Mouse (Mus musculus) left cerebral cortex, postnatal 14 days (tissue): Measurements from ENCODE around the gene Isg20l2. TPM values are rescaled to one million over a fixed set of nuclear protein-coding genes. Genes with fewer than 3 reads are reported as not detected.

Experiments used
- DNase-seq, 2 experiments: peaks; one replicate each; pipeline ENCODE4 v3.0.0; 2021 to 2022; ENCODE audit warnings: low spot score in 2 of 2, mixed read lengths in 1 of 2
- intact Hi-C: fragments of 180-260 bp; cut with DNase I; formaldehyde crosslinking; loops from one replicate; pipeline ENCODE4 v1.15.1; 2025
- total RNA-seq, 2 experiments: library from RNA; stranded (reverse); gene quantifications; 2 replicates each; pipeline ENCODE4 v1.2.3; 2021

Gene Isg20l2
- total RNA-seq, 2 experiments from 2014 or later, result 14.3 to 15.2 TPM

DNA sequence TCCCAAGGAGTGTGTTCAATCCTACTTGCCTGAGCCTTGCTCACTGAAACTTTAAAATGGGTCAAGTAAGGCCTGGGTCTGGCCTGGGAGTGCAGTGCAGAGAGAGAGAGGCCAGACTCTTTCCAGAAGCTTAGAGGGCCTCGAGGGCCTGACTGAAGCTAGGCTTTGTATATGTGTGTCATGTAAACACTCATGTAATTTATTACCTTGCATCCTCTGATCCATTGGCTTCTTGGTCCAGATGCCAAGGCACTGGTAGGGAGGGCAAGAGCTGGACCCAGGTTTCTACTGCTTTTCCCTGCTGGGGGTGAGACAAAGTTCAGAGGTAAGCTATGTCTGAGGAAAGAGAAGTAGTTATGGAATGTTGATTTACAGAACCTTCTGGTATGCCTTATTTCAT lies 22.2 kb upstream of the Isg20l2 start:
- intact Hi-C loops, result no loop called here
- no peak for DNase-seq

GRCm38 (mm10) chr3:87909381-87909780 lies 20.7 kb upstream of the Isg20l2 start:
- DNase-seq, result no peak
- intact Hi-C loops, result no loop called here

DNA sequence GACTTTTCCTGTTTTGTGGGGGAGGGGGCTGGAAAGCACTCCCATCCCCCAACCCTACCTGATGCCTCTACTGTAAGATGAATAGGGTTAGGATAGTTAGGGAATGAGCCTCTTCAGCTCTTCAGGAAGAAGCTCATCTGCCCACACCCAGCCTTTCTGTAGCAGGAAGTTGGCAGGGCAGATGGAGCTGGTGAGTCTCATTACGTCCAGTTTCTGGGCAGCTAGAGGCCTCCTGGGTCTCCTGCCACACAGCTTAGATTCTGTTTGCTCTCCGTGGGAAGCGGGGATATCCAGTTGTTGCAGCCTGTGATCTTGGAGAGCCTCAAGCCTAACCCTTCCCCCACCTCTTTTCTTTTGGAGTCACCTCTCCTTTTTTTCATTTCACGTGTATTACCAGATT lies 20.2 kb upstream of the Isg20l2 start:
- intact Hi-C loops, result no loop called here
- DNase-seq, result no peak

DNA sequence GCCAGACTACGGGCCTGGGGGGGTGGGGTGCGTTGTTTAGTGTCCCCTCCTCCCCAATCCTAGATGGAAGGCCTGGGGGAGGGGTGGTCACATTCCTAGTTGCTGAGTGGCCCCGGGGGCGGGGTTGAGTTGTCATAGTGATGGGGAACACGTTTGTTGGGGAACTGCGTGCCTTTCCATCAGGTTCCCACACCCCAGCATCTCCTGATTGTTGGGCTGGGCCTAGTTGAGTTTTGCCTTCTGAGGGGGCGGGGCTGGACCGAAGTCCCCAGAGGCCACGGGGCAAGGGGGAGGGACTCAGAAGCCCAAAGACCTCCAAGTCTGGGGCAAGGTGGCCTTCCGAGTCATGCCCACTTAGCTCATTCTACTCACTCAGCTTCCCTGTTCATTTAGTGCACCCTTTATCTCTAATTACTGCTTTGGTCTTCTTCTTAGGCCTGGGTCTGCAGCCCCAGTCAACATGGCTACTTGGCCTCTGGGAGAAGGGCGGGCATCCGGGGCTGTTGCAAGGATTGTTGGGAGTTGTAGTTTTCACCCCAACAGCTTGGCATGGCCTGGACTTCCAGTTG lies 19.5 kb upstream of the Isg20l2 start:
- intact Hi-C loops, result no loop called here
- DNase-seq, result peak; percentile 40 to 73

GRCm38 (mm10) chr3:87913491-87913890 lies 16.6 kb upstream of the Isg20l2 start:
- DNase-seq, result no peak
- intact Hi-C loops, result no loop called here

- no peak for DNase-seq
- intact Hi-C loops, result no loop called here
Observed at GRCm38 (mm10) chr3:87913891-87914290, 16.2 kb upstream of the Isg20l2 start.

GRCm38 (mm10) chr3:87916990-87917389 lies 13.1 kb upstream of the Isg20l2 start:
- no peak for DNase-seq
- intact Hi-C loops, result no loop called here

DNA sequence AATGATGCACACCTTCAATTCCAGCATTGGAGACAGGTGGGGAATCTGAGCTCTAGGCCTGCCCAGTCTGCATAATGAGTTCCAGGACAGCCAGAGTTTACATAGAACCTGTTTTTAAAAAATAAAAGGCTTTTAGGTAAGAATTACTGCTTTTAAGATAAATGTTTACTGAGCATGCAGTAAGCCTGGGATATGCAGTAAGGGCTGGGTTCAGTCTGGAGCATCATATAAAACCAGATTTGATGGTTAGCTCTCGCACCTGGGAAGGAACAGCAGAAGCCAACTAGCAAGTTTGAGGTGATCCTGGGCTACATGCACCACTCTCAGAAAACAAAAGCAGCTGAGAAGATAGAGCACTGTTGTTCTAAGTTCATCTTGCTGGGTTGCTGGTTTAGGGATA lies 11.6 kb upstream of the Isg20l2 start:
- intact Hi-C loops, result no loop called here
- DNase-seq, result no peak

DNA sequence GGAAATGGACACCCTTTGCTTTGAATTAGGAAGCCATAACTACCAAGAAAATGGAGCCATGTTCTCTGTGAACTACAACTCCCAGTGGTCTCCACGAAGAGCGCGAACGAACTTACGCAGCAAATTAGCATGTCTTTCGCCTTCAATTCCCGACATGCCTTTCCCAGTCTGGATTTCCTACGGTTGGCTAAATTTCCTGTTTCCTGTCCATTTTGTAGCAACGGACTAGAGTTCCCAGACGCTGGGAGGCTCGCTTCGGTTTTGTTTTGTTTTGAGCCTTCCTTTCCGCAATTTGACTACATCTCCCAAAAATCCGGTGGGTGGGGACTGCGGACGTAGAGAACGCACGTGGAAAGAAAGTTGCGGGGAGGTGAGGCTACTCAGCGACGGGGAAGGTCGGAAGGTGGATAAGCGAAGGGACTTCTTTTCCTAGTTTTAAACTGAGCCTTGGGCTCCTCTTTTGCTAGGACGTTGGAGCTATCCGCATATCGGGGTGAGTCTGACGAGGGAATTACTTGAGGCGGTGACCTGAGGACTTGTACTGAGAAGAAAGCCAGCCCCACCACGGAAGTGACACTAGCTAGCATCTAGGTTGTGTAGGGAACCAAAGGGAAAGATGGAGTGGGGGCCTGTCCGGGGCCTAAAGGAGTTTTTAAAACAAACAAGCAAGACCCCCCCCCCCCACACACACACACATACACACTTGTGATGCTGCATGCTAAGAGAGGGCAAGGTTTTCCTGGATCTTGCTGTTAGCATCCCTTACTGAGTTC lies 10.6 kb upstream of the Isg20l2 start, which contains the start of gene Mrpl24:
Gene Mrpl24, plus strand, starts transcription at position 171 of the 773 bp plus-strand sequence.
- peak; percentile 88 to 96 for DNase-seq
- intact Hi-C loops, result no loop called here

DNA sequence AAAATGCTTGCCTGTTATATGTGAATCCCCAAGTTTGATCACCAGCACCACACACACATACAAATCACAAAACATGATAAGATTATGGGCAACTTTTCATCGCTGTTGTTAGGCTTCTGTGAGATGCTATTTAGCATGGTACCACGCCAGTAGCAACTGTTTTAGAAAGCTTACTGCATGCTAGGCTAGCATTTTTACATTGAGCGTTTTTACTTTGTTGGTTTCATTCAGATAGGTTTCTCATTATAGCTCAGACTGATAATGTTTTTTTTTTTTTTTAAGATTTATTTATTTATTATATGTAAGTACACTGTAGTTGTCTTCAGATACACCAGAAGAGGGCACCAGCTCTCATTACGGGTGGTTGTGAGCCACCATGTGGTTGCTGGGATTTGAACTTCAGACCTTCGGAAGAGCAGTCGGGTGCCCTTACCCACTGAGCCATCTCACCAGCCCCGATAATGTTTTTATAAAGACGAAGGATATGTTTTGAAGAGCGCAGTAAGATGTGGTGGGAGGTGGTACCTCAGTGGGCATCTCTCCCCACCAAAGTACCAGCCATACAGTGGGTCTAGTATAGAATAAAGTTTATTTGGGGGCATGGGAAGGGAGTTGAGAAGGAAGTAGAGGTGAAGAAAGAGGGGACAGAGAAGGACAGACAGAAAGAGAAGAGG lies 9.7 kb upstream of the Isg20l2 start:
- DNase-seq, result no peak
- intact Hi-C loops, result no loop called here

DNA sequence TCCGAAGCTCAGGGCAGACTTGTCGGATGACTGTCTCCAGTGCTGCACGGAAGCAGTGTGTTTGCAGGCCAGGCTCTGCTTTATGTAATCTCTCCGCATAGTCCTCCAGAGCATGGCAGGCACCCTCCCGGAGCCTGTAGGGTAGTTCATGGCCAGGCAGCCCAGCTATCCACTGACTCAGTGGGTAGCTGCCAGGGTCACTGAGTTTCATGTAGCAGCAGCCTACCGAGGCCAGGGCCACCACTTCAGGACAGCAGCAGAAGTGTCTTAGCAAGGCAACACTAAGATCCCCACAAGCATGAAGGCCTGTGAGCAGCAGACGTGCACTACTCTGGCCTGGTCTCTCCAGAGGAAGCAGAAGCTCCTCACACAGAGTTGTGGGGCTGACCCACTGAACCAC lies 5.1 kb upstream of the Isg20l2 start:
- intact Hi-C loops, result no loop called here
- DNase-seq, result no peak

GRCm38 (mm10) chr3:87927452-87927851 lies 2.7 kb upstream of the Isg20l2 start:
- DNase-seq, result no peak
- intact Hi-C loops, result no loop called here

DNA sequence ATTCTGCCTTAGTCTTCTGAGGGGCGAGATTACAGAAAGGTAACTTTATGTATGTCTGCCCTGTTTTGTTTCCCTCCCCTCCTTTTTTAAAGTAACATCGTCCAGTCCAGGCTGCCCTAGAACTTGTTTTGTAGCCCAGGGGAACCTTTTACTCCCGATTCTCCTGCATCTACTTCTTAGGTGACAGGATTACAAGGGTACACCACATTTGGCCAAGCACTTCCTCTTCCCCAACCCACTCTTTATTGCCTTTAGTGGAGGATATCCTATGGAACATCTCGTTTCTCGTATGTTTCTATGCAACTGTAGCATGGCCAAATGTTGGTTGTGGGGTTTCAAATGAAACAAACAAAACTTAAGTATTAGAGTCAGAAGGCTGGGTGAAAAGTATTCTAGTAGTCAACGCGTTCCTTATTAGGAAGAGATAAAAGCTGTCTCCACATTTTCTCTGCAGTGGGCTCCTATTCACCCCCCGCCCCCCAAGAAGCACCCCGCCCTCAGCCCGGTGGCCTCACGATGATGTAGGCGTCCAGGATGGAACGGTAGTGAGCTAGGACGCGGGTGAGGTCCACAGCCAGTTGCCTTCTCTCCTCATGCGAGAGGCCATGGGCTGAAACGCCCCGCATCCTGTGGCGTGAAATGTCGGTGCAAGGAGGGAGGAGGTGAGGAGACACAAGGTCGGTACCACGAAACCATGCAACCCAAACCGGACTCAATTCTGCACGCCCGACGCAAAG lies 605 bp upstream of the Isg20l2 start:
- intact Hi-C loops, result loop anchor here (2.0 to 10.0 kb wide), 2 partner anchors 45 to 55 kb away; partner anchors contain the start of gene Prcc
- no peak for DNase-seq

GRCm38 (mm10) chr3:87934026-87934425 lies 3.9 kb downstream of the Isg20l2 start:
- intact Hi-C loops, result loop anchor here (2.0 to 10.0 kb wide), 3 partner anchors 27 to 137 kb away; no protein-coding TSS in a partner anchor
- no peak for DNase-seq

DNA sequence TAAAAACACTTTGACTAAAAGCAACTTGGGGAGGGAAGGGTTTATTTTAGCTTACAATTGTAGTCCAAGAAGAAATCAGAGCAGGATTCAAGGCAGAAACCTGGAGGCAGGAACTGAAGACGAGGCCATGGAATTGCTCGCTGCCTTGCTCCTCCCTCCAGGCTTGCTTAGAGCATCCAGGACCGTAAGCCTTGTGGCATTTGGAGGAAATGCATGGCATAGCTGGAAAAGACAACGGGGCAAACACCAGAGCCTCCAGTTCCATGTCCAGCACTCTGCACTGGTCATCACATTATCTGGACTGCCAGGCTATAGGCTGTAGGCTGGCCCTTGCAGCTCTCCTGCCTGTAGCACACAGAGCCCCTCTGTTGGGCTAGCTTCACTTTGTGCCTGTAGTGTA lies 4.4 kb downstream of the Isg20l2 start:
- DNase-seq, result no peak
- intact Hi-C loops, result loop anchor here (2.0 to 10.0 kb wide), 3 partner anchors 26 to 136 kb away; no protein-coding TSS in a partner anchor

DNA sequence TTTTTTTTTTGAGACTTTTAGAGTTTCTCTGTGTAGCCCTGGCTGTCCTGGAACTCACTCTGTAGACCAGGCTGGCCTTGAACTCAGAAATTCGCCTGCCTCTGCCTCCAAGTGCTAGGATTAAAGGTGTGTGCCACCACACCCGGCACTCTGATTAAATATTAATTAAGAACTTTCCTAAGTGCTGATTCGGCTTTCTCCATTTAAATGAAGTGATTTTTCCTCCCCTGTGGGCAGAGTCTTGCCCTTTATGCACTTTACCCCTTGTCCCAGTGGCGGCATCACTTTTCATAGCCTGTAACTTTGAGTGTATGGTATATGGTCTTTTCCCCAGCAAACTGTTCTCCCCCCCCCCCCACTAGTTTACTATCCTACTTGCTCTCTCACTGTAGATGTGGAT lies 5.1 kb downstream of the Isg20l2 start:
- intact Hi-C loops, result loop anchor here (2.0 to 10.0 kb wide), 3 partner anchors 26 to 136 kb away; no protein-coding TSS in a partner anchor
- no peak for DNase-seq

- peak; percentile 71 to 83 for DNase-seq
- intact Hi-C loops, result loop anchor here (2.0 to 10.0 kb wide), 3 partner anchors 25 to 135 kb away; no protein-coding TSS in a partner anchor
Observed at GRCm38 (mm10) chr3:87935776-87936175, 5.7 kb downstream of the Isg20l2 start.

- DNase-seq, result no peak
- intact Hi-C loops, result no loop called here
Observed at GRCm38 (mm10) chr3:87940611-87941010, 10.5 kb downstream of the Isg20l2 start.

GRCm38 (mm10) chr3:87942471-87942870 lies 12.4 kb downstream of the Isg20l2 start:
- no peak for DNase-seq
- intact Hi-C loops, result no loop called here

GRCm38 (mm10) chr3:87943586-87943985 lies 13.5 kb downstream of the Isg20l2 start:
- intact Hi-C loops, result no loop called here
- no peak for DNase-seq
